24 mouse cellular contexts compared by ENCODE assay signal in genomic region chr6:137482891-137483290, GRCm38 (mm10).
A peak's percentile ranks its signal among the peaks of the same experiment; 100 is the strongest.
DNase-seq lines count a peak whose midpoint lies in the region; ATAC-seq and TF ChIP-seq lines count a peak whose summit lies in the region.
"Had no signal": no experiment of that assay in that cellular context is flagged by ENCODE, and none has a peak within 500 bp of the region (broad histone marks: within the 10 kb centered on the region; RNA-seq: fewer than 3 reads in every experiment).

No protein-coding gene starts in this region.

- H3K9me3 ChIP-seq in forebrain, embryonic 16.5 days (ENCODE audit: control insufficient read depth, low read length), result no peaks in the 10 kb centered on the region
- H3K9me3 ChIP-seq: embryonic facial prominence, embryonic 12.5 days; embryonic facial prominence, embryonic 15.5 days; heart, embryonic 10.5 days; heart, embryonic 13.5 days; hindbrain, embryonic 13.5 days; intestine, embryonic 15.5 days had no signal

- DNase-seq in frontal cortex, postnatal 36 days (ENCODE audit: low spot score in 2 of 2), result no peak
- peak; percentile 34 for DNase-seq in brain, adult 2 months (ENCODE audit: low read depth, low spot score)
- peak; percentile 23 for DNase-seq in brain, embryonic 14.5 days (ENCODE audit: low read depth)
- DNase-seq in cerebellum, adult 11-12 months, result no peak
- no peak for DNase-seq in left cerebral cortex, postnatal 4 days
- DNase-seq: adrenal gland, adult 2 months; adrenal gland, postnatal 14 days; cerebellum, adult 2 months; cerebellum, adult 9-11 months; cerebellum, postnatal 25 days; gastrocnemius, postnatal 25 days; heart, adult 18-20 months; kidney, adult 11 months; kidney, adult 8-10 months had no signal

- H3K27me3 ChIP-seq in forebrain, embryonic 16.5 days (replicated peaks; ENCODE audit: control insufficient read depth, insufficient read depth, low read length), result no peaks in the 10 kb centered on the region
- H3K27me3 ChIP-seq: embryonic facial prominence, embryonic 12.5 days; embryonic facial prominence, embryonic 15.5 days; hindbrain, embryonic 13.5 days; intestine, embryonic 15.5 days had no signal

- 47% methylated on average over 7 of the region's 7 CpGs for WGBS in forebrain, embryonic 16.5 days

- no peaks in the 10 kb centered on the region for H3K36me3 ChIP-seq in forebrain, embryonic 16.5 days (ENCODE audit: control insufficient read depth, insufficient read depth)

- no peak for TF ChIP-seq POLR2A in brain, embryonic 14.5 days (IDR thresholded peaks at IDR 0.05; ENCODE audit: borderline replicate concordance, extremely low read depth, insufficient read depth, insufficient read length, poor library complexity, severe bottlenecking)

- TF ChIP-seq CTCF in brain, embryonic 14.5 days (IDR thresholded peaks at IDR 0.05; ENCODE audit: borderline replicate concordance, extremely low read depth, insufficient read depth, insufficient read length), result no peak

- intact Hi-C loops in left cerebral cortex, postnatal 4 days (cut with DNase I), result no loop called here

- H3K4me3 ChIP-seq in forebrain, embryonic 16.5 days (replicated peaks; ENCODE audit: low read length), result no peak overlapping the region
- H3K4me3 ChIP-seq: embryonic facial prominence, embryonic 12.5 days; embryonic facial prominence, embryonic 15.5 days; heart, embryonic 10.5 days; heart, embryonic 13.5 days; hindbrain, embryonic 13.5 days; intestine, embryonic 15.5 days had no signal

- H3K4me1 ChIP-seq in forebrain, embryonic 16.5 days (replicated peaks; ENCODE audit: control insufficient read depth, insufficient read depth, low read length), result peaks cover 4% of the 10 kb centered on the region
- H3K4me1 ChIP-seq: embryonic facial prominence, embryonic 12.5 days; embryonic facial prominence, embryonic 15.5 days; hindbrain, embryonic 13.5 days; intestine, embryonic 15.5 days had no signal

- H3K27ac ChIP-seq in forebrain, embryonic 16.5 days (ENCODE audit: low read length), result no peak overlapping the region
- H3K27ac ChIP-seq: embryonic facial prominence, embryonic 12.5 days; embryonic facial prominence, embryonic 15.5 days; heart, embryonic 10.5 days; heart, embryonic 13.5 days; hindbrain, embryonic 13.5 days; intestine, embryonic 15.5 days had no signal

- ATAC-seq in frontal cortex, adult (ENCODE audit: low TSS enrichment), result peak; percentile 93
- ATAC-seq in forebrain, embryonic 16.5 days, result peak; percentile 59
- ATAC-seq: CD4-positive, CD25-positive, alpha-beta regulatory T cell, adult 4 months; hindbrain, embryonic 16.5 days; intestine, embryonic 15.5 days had no signal

- H3K9ac ChIP-seq in forebrain, embryonic 16.5 days (replicated peaks; ENCODE audit: low read depth, low read length), result no peak overlapping the region
- H3K9ac ChIP-seq: embryonic facial prominence, embryonic 12.5 days; embryonic facial prominence, embryonic 15.5 days; heart, embryonic 13.5 days; hindbrain, embryonic 13.5 days; intestine, embryonic 15.5 days had no signal

- H3K4me2 ChIP-seq in forebrain, embryonic 16.5 days (ENCODE audit: low read length), result no peak overlapping the region
- H3K4me2 ChIP-seq: embryonic facial prominence, embryonic 12.5 days; embryonic facial prominence, embryonic 15.5 days; heart, embryonic 13.5 days; hindbrain, embryonic 13.5 days; intestine, embryonic 15.5 days had no signal

Comparison
In these comparisons a context has a peak if more than half of its experiments do, and no peak if none do; other contexts are left out.
1. DNase-seq: peak in brain, adult 2 months (single experiment) and brain, embryonic 14.5 days (single experiment); none in frontal cortex, postnatal 36 days (0 of 2), cerebellum, adult 11-12 months (single experiment) and left cerebral cortex, postnatal 4 days (single experiment).